Mouse (Mus musculus): Measurements from ENCODE around the gene Pon1. TPM values are rescaled to one million over a fixed set of nuclear protein-coding genes. Genes with fewer than 3 reads are reported as not detected.

The Pon1 gene
- polyA plus RNA-seq, 1 experiment from 2014 or later: 0.10 TPM

DNA sequence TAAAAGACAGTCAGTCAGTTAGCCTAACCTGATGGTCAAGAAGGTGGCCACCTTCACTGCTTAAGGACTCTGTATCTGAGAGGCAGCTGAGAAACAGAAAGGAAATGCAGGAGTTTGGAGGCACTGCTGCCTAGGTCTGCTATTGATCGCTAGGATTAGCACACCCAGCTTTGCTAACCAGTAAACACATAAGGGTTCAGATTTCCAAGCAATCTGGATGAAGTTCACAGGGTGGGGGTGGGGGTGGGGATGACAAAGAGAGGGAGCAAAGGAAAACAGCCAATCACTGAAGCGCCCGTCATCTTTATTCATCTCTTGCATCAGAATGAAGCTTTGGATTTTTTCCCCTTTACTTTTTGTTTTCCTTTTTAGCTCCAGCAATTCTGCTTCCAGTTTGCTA, 28.3 kb upstream of the Pon1 start:
- H3K36me3 ChIP-seq (ENCODE audit: control insufficient read depth, insufficient read depth, low read length): no peaks in the 10 kb centered on the region
- WGBS (ENCODE audit: insufficient replicate concordance): 64% methylated on average over 3 of the region's 3 CpGs
- H3K27ac ChIP-seq (ENCODE audit: low read depth, low read length): no peak overlapping the region
- H3K9me3 ChIP-seq (replicated peaks; ENCODE audit: control insufficient read depth, low read length): no peaks in the 10 kb centered on the region
- ATAC-seq (replicated peaks; ENCODE audit: insufficient number of reproducible peaks, low FRiP score, low TSS enrichment): no peak
- H3K4me2 ChIP-seq: no peak overlapping the region
- no peak overlapping the region for H3K4me3 ChIP-seq (ENCODE audit: low read depth, low read length)
- no peaks in the 10 kb centered on the region for H3K4me1 ChIP-seq (ENCODE audit: control insufficient read depth, insufficient read depth, low read length)
- no peak overlapping the region for H3K9ac ChIP-seq (ENCODE audit: low read depth, low read length)
- H3K27me3 ChIP-seq (ENCODE audit: control insufficient read depth, insufficient read depth, low read length): no peaks in the 10 kb centered on the region

DNA sequence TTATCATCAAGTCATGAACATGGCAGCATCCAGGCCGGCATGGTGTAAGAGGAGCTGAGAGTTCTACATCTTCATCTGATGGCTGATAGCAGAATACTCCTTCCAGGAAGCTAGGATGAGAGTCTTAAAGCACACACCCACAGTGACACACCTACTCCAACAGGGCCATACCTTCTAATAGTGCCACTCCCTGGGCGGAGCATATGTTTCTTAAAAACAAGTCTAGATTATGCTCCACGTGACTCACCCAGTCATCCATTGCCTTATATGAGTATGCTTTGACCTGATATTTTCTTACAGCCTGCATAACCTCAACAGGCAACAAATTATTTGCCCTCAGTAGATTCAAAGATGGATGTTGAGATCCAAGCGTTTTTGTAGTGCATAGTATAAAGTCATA, 24.4 kb upstream of the Pon1 start:
- H3K36me3 ChIP-seq (ENCODE audit: control insufficient read depth, insufficient read depth, low read length): no peaks in the 10 kb centered on the region
- H3K4me1 ChIP-seq (ENCODE audit: control insufficient read depth, insufficient read depth, low read length): no peaks in the 10 kb centered on the region
- ATAC-seq (replicated peaks; ENCODE audit: insufficient number of reproducible peaks, low FRiP score, low TSS enrichment): no peak
- no peak overlapping the region for H3K27ac ChIP-seq (ENCODE audit: low read depth, low read length)
- 81% methylated on average over 4 of the region's 4 CpGs for whole genome bisulfite sequencing (ENCODE audit: insufficient replicate concordance)
- H3K4me3 ChIP-seq (ENCODE audit: low read depth, low read length): no peak overlapping the region
- no peaks in the 10 kb centered on the region for H3K9me3 ChIP-seq (replicated peaks; ENCODE audit: control insufficient read depth, low read length)
- no peak overlapping the region for H3K9ac ChIP-seq (ENCODE audit: low read depth, low read length)
- H3K27me3 ChIP-seq (ENCODE audit: control insufficient read depth, insufficient read depth, low read length): no peaks in the 10 kb centered on the region
- no peak overlapping the region for H3K4me2 ChIP-seq

DNA sequence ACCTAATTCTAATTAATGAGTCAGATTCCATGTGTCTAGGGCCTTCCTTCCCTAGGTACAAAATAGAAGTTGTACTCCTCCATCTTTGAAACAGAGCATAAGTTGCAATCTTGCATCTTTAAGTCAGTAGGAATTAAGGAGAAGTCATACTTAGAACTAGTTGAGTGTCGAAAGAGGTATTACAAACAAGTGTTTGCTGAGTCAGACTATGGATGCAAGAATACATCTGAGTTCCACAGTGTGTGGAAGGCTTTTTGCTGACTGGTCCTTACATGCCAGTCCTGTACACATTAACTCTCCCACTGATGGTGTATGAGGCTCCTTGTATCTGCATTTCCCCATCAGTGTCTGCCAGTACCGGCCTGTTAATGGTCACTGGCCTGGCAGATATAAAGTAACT, 14.1 kb upstream of the Pon1 start:
- no peak for ATAC-seq (replicated peaks; ENCODE audit: insufficient number of reproducible peaks, low FRiP score, low TSS enrichment)
- no peak overlapping the region for H3K9ac ChIP-seq (ENCODE audit: low read depth, low read length)
- H3K27me3 ChIP-seq (ENCODE audit: control insufficient read depth, insufficient read depth, low read length): no peaks in the 10 kb centered on the region
- no peaks in the 10 kb centered on the region for H3K36me3 ChIP-seq (ENCODE audit: control insufficient read depth, insufficient read depth, low read length)
- no peak overlapping the region for H3K4me2 ChIP-seq
- H3K9me3 ChIP-seq (replicated peaks; ENCODE audit: control insufficient read depth, low read length): no peaks in the 10 kb centered on the region
- no peaks in the 10 kb centered on the region for H3K4me1 ChIP-seq (ENCODE audit: control insufficient read depth, insufficient read depth, low read length)
- no peak overlapping the region for H3K4me3 ChIP-seq (ENCODE audit: low read depth, low read length)
- WGBS (ENCODE audit: insufficient replicate concordance): 77% methylated on average over 2 of the region's 2 CpGs
- H3K27ac ChIP-seq (ENCODE audit: low read depth, low read length): no peak overlapping the region

DNA sequence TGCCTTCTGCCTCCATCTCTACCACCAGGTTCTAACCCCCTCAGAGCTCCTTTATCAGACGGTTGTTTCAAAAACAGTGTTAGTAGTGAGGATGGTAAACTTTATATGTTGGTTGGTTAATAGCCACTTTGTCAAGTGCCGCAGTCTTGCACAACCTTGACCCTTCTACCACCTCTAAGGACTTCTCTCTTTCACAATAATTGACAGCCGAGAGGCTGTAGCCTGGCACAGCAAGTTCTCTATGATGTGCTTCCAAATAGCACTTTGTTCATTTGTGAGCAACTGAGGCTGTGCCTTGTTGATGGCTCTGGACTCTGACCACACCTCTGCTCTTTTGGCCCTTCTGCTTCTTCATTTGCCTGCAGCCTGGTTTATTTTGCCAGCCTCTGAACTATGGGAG, 6.2 kb upstream of the Pon1 start:
- Histone ChIP-seq H3K27me3 (ENCODE audit: control insufficient read depth, insufficient read depth, low read length) (no peaks in the 10 kb centered on the region), H3K27ac (ENCODE audit: low read depth, low read length) (no peak overlapping the region), H3K4me2 (no peak overlapping the region), H3K9me3 (replicated peaks; ENCODE audit: control insufficient read depth, low read length) (no peaks in the 10 kb centered on the region), H3K4me1 (ENCODE audit: control insufficient read depth, insufficient read depth, low read length) (no peaks in the 10 kb centered on the region), H3K4me3 (ENCODE audit: low read depth, low read length) (no peak overlapping the region), H3K36me3 (ENCODE audit: control insufficient read depth, insufficient read depth, low read length) (no peaks in the 10 kb centered on the region), H3K9ac (ENCODE audit: low read depth, low read length) (no peak overlapping the region)
- WGBS (ENCODE audit: insufficient replicate concordance): 71% methylated on average over 3 of the region's 3 CpGs
- no peak for ATAC-seq (replicated peaks; ENCODE audit: insufficient number of reproducible peaks, low FRiP score, low TSS enrichment)

DNA sequence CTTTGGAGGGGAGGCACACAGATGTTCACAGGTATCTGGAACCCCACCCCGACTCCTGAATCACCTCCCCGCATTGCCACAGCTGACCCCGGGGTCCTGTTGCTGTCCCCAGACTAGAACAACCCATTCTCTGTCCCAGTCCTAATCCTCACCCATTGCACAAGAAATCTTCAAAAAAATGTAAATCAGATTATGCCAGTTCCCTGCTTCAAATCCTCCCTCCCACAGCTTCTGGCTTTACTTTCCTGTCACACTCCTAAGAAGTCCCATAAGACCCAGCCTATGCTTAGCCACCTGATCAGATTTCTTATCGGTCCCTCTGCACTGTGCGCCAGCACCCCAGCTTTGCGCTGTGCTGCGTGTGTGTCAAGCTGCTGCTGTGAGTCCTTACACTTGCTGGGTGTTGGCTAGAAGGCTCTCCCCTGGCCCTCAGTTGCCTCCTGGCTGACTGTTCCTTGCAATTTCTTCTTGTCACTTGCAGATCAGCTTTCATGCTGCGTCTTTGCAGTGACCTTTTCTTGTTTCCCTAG, 5.7 kb upstream of the Pon1 start:
- Histone ChIP-seq H3K36me3 (ENCODE audit: control insufficient read depth, insufficient read depth, low read length) (no peaks in the 10 kb centered on the region), H3K4me1 (ENCODE audit: control insufficient read depth, insufficient read depth, low read length) (no peaks in the 10 kb centered on the region), H3K9me3 (replicated peaks; ENCODE audit: control insufficient read depth, low read length) (no peaks in the 10 kb centered on the region), H3K27ac (ENCODE audit: low read depth, low read length) (no peak overlapping the region), H3K27me3 (ENCODE audit: control insufficient read depth, insufficient read depth, low read length) (no peaks in the 10 kb centered on the region), H3K4me3 (ENCODE audit: low read depth, low read length) (no peak overlapping the region), H3K4me2 (no peak overlapping the region), H3K9ac (ENCODE audit: low read depth, low read length) (no peak overlapping the region)
- no peak for ATAC-seq (replicated peaks; ENCODE audit: insufficient number of reproducible peaks, low FRiP score, low TSS enrichment)
- WGBS (ENCODE audit: insufficient replicate concordance): 76% methylated on average over 8 of the region's 8 CpGs

DNA sequence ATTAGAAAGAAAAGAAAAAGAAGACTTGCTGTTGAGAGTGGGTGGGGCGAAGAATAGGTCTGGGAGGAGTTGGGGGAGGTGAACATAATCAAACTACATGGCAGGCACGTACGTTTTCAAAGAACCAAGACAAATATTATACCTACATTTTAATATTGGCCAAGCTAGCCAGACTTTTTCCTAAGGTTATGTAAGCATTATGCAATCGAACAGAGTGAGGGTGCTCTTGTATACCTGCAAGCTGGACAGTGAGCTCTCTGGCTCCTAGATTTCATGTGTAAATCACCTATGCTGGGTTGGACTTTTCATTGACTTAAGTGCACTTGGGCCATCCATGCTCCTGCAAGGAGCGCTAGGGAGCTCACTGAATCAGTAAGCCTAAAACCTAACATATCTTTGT, 4.8 kb upstream of the Pon1 start:
- 0 out of 2 replicates have a peak, but pooled peaks cover 1% of the 10 kb centered on the region for H3K4me1 ChIP-seq (ENCODE audit: control insufficient read depth, insufficient read depth, low read length)
- no peak for ATAC-seq (replicated peaks; ENCODE audit: insufficient number of reproducible peaks, low FRiP score, low TSS enrichment)
- no peak overlapping the region for H3K4me3 ChIP-seq (ENCODE audit: low read depth, low read length)
- H3K4me2 ChIP-seq: no peak overlapping the region
- WGBS (ENCODE audit: insufficient replicate concordance): 87% methylated on average over 5 of the region's 5 CpGs
- H3K9ac ChIP-seq (ENCODE audit: low read depth, low read length): no peak overlapping the region
- H3K36me3 ChIP-seq (ENCODE audit: control insufficient read depth, insufficient read depth, low read length): no peaks in the 10 kb centered on the region
- no peaks in the 10 kb centered on the region for H3K9me3 ChIP-seq (replicated peaks; ENCODE audit: control insufficient read depth, low read length)
- no peak overlapping the region for H3K27ac ChIP-seq (ENCODE audit: low read depth, low read length)
- no peaks in the 10 kb centered on the region for H3K27me3 ChIP-seq (ENCODE audit: control insufficient read depth, insufficient read depth, low read length)

DNA sequence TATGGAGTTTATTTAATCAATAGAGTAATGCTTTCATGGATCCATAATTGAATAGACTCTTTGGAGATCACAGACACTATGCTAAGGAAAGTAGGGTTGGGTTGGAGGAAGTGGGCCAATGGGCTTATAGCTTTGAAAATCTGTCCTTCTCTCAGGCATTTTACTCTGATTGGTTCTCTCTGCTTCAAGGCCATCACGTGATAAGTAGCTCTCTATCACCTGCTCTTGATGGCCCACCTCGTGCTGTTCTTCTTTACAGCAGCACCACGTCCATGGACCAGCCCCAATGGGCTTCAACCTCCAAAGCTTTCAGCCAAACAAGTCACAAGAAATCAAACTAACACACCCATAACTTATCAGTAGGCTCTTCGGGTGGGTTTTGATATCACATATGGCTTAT, 3.0 kb downstream of the Pon1 start:
- H3K9ac ChIP-seq (ENCODE audit: low read depth, low read length): no peak overlapping the region
- 64% methylated on average over 4 of the region's 4 CpGs for WGBS (ENCODE audit: insufficient replicate concordance)
- ATAC-seq (replicated peaks; ENCODE audit: insufficient number of reproducible peaks, low FRiP score, low TSS enrichment): no peak
- no peak overlapping the region for H3K4me3 ChIP-seq (ENCODE audit: low read depth, low read length)
- H3K36me3 ChIP-seq (ENCODE audit: control insufficient read depth, insufficient read depth, low read length): no peaks in the 10 kb centered on the region
- H3K4me2 ChIP-seq: no peak overlapping the region
- no peaks in the 10 kb centered on the region for H3K27me3 ChIP-seq (ENCODE audit: control insufficient read depth, insufficient read depth, low read length)
- H3K9me3 ChIP-seq (replicated peaks; ENCODE audit: control insufficient read depth, low read length): no peaks in the 10 kb centered on the region
- H3K4me1 ChIP-seq (ENCODE audit: control insufficient read depth, insufficient read depth, low read length): 0 out of 2 replicates have a peak, but pooled peaks cover 3% of the 10 kb centered on the region
- H3K27ac ChIP-seq (ENCODE audit: low read depth, low read length): no peak overlapping the region

DNA sequence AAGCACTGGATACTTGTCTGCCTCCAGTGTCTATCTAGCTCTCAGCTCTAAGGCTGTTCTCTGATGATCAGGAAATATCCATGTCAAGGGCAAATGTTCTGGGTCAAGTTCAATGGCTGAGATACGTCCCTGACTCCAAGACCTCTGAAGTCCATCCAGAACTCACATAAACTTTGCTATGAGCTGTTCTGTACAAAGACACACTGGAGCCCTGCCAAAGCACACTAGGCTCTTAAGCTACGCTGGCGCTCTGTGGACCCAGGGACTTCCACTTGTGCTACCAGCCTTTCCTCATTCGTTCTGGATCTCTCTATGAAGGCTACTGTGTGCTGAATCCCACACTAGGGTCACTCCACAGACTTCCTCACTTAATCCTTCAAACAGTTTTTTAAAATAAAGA, 4.2 kb downstream of the Pon1 start:
- H3K27me3 ChIP-seq (ENCODE audit: control insufficient read depth, insufficient read depth, low read length): no peaks in the 10 kb centered on the region
- no peak overlapping the region for H3K27ac ChIP-seq (ENCODE audit: low read depth, low read length)
- ATAC-seq (replicated peaks; ENCODE audit: insufficient number of reproducible peaks, low FRiP score, low TSS enrichment): no peak
- H3K4me1 ChIP-seq (ENCODE audit: control insufficient read depth, insufficient read depth, low read length): 0 out of 2 replicates have a peak, but pooled peaks cover 3% of the 10 kb centered on the region
- no peaks in the 10 kb centered on the region for H3K36me3 ChIP-seq (ENCODE audit: control insufficient read depth, insufficient read depth, low read length)
- H3K9ac ChIP-seq (ENCODE audit: low read depth, low read length): no peak overlapping the region
- no peaks in the 10 kb centered on the region for H3K9me3 ChIP-seq (replicated peaks; ENCODE audit: control insufficient read depth, low read length)
- WGBS (ENCODE audit: insufficient replicate concordance): 62% methylated on average over 4 of the region's 4 CpGs
- H3K4me3 ChIP-seq (ENCODE audit: low read depth, low read length): no peak overlapping the region
- H3K4me2 ChIP-seq: no peak overlapping the region

DNA sequence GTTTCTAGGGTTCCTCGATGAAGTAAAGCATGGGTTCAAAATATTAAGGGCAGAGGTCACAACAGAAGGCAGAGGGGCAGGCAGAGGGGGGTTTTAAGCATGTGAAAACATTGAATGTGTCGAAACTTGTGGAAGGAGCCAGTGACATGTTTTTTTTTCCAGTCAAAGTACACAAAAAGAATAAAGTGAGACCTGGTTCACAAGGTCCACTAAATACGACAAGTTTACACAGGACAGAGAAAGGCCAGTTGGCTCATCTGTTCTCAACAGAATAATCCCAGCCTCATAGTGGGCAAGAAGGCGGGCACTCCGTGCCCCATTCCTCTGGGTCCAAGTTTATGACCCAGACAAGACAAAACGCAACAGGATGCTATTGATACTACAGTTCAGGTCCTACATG, 4.8 kb downstream of the Pon1 start:
- WGBS (ENCODE audit: insufficient replicate concordance): 74% methylated on average over 6 of the region's 6 CpGs
- ATAC-seq (replicated peaks; ENCODE audit: insufficient number of reproducible peaks, low FRiP score, low TSS enrichment): no peak
- Histone ChIP-seq H3K36me3 (ENCODE audit: control insufficient read depth, insufficient read depth, low read length) (no peaks in the 10 kb centered on the region), H3K27ac (ENCODE audit: low read depth, low read length) (no peak overlapping the region), H3K4me2 (no peak overlapping the region), H3K27me3 (ENCODE audit: control insufficient read depth, insufficient read depth, low read length) (no peaks in the 10 kb centered on the region), H3K9me3 (replicated peaks; ENCODE audit: control insufficient read depth, low read length) (no peaks in the 10 kb centered on the region), H3K4me1 (ENCODE audit: control insufficient read depth, insufficient read depth, low read length) (0 out of 2 replicates have a peak, but pooled peaks cover 3% of the 10 kb centered on the region), H3K9ac (ENCODE audit: low read depth, low read length) (no peak overlapping the region), H3K4me3 (ENCODE audit: low read depth, low read length) (no peak overlapping the region)
